Mouse (Mus musculus) lung, adult 2 months (tissue): ENCODE data around the gene Sacm1l. TPM values are rescaled to one million over a fixed set of nuclear protein-coding genes. Genes with fewer than 3 reads are reported as not detected.

Experiments
- DNase-seq: peaks from one replicate; pipeline ENCODE4 v3.0.0; 2022
- H3K4me1 ChIP-seq: fragments of 200-500 bp; 2 replicates; pipeline ENCODE4 v1.6.1; 2011; ENCODE audit warnings: low read length; ENCODE audit not compliant: control insufficient read depth, insufficient read depth
- H3K4me3 ChIP-seq: fragments of 200-500 bp; replicated peaks from 2 replicates; pipeline ENCODE3; 2011; ENCODE audit warnings: low read depth, mild to moderate bottlenecking, control low read depth, low read length; ENCODE audit errors: extremely low read depth
- CTCF ChIP-seq: fragments of 200-500 bp; IDR thresholded peaks from 2 replicates; pipeline ENCODE4 v1.5.1; 2011; ENCODE audit warnings: mild to moderate bottlenecking, low read length, control low read depth; ENCODE audit not compliant: insufficient read depth
- POLR2A ChIP-seq: fragments of 200-500 bp; IDR thresholded peaks from 2 replicates; pipeline ENCODE4 v1.6.1; 2011; ENCODE audit warnings: low read depth, mild to moderate bottlenecking, control low read depth, low read length, borderline replicate concordance; ENCODE audit errors: extremely low read depth
- WGBS: fragments of 180-500 bp; shearing (Covaris S2); methylation state at CpG from one replicate; pipeline ENCODE4 v1.1.7; 2018; 5-methylcytosine and 5-hydroxymethylcytosine counted together
- polyA plus RNA-seq: library from polyadenylated mRNA; depleted of rRNA; stranded (reverse); fragments of >200 nt; gene quantifications from 2 replicates; pipeline ENCODE4 v1.2.3, GENCODE M21; 2012

Sacm1l gene
- polyA plus RNA-seq, 1 experiment: 9.8 TPM

DNA sequence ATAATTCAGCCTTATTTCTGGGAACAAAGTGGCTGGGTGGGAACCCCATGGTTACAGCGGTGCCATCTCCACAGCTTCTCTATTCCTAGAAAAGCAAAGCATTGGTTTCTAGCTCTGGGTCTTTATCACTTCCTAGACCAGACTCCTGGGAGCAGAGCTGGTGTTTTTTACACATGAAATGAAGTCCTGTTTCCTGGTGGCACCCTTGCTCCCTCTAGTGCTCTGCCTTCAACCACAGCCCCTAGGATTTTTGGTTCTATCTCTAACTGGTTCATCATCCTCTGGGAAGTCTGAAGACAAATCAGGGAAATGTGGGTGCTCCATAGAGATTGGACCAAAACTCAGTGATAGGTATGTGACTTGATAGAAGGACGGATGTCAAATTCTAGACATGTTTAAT is 22.2 kb upstream of the Sacm1l start:
- Histone ChIP-seq H3K4me3 (no peak overlapping the region), H3K4me1 (peaks cover 22% of the 10 kb centered on the region)
- no peak for TF ChIP-seq POLR2A
- TF ChIP-seq CTCF: no peak; the same call in 1 of the 2 replicates
- DNase-seq: no peak
- WGBS: 70% methylated on average over 2 of the region's 2 CpGs

DNA sequence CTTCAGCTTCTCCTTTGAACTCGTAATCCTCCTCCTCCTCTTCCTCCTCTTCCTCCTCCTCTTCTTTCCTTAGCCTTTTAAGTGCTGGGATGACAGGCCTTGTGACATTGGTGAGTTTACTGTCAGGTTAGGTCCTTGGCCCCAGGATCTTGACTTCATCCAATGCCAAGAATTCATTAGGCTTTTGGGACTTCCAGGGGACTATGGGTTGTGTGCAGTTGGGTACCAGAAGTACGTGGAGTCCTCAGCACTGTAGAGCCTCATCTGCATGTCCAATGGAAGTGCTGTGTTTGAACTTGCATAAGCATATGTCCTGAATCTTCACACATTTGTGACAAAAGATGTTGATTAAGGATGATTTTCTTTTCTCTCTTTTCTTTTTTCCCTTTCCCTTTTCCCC is 20.6 kb upstream of the Sacm1l start:
- WGBS: 72% methylated on average over 2 of the region's 2 CpGs
- TF ChIP-seq CTCF (no peak), POLR2A (no peak)
- no peak for DNase-seq
- no peak overlapping the region for H3K4me3 ChIP-seq
- peaks cover 22% of the 10 kb centered on the region for H3K4me1 ChIP-seq

DNA sequence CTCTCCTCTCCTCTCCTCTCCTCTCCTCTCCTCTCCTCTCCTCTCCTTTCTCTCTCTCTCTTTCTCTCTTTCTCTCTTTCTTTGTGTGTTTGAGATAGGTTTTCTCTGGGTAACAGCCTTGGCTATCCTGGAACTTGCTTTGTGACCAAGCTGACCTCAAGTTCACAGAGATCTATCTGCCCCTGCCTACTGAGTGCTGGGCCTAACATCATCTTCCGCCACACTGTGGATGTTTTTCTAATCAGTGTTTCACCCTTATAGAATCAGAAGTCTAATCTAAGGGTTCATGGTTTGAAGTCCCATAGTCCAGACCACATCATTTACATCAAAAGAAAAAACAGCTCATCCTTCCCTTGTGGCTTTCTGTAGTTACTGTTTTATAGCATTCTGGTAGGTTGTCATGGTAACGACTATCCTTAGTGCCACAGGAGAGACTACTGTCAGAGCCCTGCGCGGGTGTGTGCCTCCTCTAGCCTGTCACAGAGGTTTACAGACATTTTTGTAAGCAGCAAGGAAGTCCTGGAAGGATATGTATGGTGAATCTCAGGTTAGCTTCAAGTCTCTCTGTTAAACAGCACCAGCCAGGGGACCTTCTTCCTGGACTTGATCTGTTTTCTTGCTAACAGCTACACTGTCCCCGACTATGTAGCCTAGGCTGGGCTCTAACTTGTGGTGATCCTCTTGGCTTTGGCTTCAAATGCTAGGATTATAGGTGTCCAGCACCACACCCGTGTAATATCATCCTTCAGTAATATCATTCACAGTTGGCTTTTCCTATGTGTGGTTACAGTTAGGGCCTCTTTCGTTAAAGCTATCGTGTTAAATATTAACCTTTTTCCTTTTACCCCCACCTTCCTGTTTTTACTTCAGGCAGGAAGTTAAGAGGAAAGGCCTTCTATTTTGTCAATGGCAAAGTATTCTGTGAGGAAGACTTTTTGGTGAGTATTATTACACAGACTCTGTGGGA is 19.6 kb upstream of the Sacm1l start:
- DNase-seq: no peak
- WGBS: 47% methylated on average over 8 of the region's 8 CpGs
- no peak for TF ChIP-seq POLR2A
- Histone ChIP-seq H3K4me3 (no peak overlapping the region), H3K4me1 (peaks cover 22% of the 10 kb centered on the region)

DNA sequence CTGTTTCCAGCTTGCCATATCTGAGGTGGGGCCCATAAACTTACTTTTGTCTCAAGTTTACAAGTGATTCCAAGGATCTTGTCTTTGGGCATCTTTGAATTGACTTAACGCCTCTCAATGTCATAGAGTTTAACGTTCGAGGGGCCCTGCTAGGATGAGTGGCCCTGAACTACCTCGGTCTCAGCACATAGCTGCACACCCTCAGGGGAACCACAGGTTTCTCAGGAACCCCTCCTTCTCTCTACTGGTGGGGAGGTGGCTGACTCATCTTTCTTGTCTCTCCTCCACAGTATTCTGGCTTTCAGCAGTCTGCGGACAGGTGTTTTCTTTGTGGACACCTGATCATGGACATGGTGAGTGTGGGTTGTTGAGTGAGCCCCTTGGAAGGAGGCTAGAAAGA is 18.6 kb upstream of the Sacm1l start:
- 79% methylated on average over 5 of the region's 5 CpGs for WGBS
- DNase-seq: no peak
- no peak for TF ChIP-seq CTCF
- Histone ChIP-seq H3K4me1 (peaks cover 14% of the 10 kb centered on the region), H3K4me3 (no peak overlapping the region)

DNA sequence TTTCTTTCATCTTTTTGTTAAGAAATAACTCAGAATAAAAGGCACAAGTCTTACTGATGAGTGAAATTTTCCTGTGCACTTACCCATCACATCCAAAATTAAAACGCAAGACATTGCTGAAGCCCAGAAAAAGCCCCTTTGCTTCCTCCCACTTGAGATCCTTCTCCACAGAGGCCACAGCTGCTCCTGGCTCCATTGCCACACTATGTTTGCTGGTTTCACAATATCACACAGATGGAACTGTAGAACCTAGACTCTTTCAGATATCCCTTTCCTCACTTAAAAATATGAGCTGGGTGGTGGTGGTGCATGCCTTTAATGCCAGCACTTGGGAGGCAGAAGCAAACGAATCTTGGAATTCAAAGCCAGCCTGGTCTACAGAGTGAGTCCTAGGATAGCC is 17.1 kb upstream of the Sacm1l start:
- DNase-seq: no peak
- H3K4me1 ChIP-seq: peaks cover 5% of the 10 kb centered on the region

DNA sequence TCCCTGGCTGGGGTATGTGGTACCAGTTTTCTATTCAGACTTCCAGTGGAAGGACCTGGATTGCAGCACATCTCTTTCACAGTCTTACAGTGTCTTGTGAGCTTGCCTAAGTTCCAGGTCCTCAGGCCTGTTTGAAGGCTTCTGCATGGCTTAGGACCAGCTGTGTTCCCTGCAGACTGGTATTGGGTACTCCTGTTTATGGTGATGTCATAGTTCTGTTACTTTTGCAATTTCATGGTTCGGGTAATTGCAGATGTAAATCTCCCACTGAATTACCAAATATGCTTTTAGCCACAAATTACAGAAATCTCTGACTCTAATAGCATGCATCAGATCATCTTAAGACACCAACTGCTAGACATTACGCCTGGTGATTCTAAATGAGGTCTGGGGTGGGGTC is 14.5 kb upstream of the Sacm1l start:
- DNase-seq: no peak
- TF ChIP-seq CTCF: no peak
- TF ChIP-seq POLR2A: no peak
- H3K4me1 ChIP-seq: peaks cover 1% of the 10 kb centered on the region
- no peak overlapping the region for H3K4me3 ChIP-seq
- 82% methylated on average over 2 of the region's 2 CpGs for WGBS

More for the DNA sequence above, 17.1 kb upstream of the Sacm1l start:
- H3K4me3 ChIP-seq: no peak overlapping the region
- TF ChIP-seq POLR2A: no peak
- 62% methylated on average over 2 of the region's 2 CpGs for WGBS

DNA sequence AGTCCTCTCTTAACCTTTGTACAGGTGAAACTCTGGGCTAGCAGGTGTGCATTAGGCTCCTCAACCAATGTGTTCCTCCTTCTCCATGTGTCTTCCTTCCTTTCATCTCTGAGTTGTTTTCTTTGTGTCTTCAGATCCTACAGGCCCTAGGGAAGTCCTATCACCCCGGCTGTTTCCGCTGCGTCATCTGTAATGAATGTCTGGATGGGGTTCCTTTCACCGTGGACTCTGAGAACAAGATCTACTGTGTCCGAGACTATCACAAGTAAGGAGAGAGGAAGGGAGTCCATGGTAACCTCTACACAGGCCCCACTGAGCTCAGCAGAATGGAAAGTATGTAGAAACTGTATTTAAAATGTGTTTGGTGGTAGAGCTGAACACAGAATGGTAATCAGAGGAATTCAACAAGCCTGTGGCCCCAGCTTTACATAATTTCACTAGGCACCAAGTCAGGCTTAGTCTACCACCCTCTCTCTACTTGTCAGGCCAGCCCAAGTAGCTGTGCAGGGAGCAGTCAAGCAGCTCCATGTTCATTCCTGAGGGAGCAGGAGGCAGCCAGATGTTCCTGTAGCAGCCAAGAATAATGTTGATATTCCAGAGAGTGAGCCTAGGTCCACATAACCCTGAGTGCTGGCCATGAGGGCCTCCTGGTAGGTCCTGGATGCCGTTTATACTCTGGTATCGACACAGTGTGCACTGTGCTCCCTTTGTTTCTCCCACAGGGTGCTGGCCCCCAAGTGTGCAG is 12.7 kb upstream of the Sacm1l start:
- no peak for TF ChIP-seq POLR2A
- TF ChIP-seq CTCF: no peak
- Histone ChIP-seq H3K4me1 (no peaks in the 10 kb centered on the region), H3K4me3 (no peak overlapping the region)
- DNase-seq: no peak
- WGBS: 83% methylated on average over 7 of the region's 7 CpGs

DNA sequence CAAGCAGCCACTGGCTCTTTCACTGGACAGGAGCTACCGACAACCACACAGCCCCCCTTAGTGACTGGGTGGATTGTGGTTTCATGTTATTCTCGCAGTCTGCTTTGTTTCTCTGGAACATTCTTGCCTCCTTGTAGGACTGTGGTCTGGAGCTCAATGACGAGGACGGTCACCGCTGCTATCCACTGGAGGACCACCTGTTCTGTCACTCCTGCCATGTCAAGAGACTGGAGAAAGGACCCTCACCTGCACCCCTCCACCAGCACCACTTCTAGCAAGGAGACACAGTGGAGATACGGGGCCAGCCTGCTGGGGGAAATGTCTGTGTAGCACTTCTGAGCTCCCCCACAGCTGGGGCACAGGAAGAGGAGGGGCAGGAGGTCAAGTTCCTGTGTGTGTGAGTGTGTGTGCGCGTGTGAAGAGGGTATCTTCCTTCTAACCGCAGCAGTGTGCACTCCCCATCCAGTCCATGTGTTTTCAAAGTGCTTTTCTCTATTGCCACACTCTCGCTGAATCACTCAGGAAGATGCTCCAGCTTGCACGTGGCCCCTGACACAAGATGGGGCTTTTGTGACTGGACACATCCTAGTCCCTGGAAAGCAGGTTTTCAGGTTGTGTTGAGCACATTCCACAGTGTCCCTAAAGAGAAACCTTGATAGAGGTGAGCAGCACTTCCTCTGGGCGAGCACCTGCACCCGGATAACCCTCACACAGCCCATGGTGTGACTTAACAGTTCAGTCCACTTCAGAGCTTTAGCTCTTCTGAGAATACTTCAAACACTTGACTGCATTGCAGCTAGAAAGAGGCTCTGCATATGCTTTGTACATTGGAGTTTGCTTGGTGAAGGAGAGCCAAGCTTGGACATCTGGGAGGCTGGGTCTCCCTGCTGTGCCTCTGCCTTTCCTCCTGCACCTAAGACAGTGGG is 10.3 kb upstream of the Sacm1l start:
- Histone ChIP-seq H3K4me1 (no peaks in the 10 kb centered on the region), H3K4me3 (no peak overlapping the region)
- TF ChIP-seq POLR2A (no peak), CTCF (no peak)
- no peak for DNase-seq
- WGBS: 51% methylated on average over 13 of the region's 13 CpGs

DNA sequence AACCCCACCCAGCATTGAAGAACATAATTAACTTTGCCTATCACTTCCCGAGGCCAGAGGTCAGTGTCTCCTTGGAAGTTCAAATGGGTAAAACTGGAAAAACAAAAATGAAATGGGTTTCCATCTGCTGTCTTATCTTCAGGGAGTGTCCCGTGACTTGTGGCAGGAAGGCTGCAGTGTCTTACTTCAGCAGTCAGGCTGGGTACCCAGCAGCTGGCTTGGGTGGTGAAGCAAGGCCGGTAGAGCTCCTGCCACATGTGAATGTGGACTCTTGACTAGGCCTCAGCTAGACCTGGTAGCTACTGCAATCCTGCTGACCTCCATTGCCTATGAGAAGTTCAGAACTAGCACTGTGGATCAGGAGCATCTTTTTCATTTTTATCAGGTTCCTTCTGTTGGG is 8.8 kb upstream of the Sacm1l start:
- no peak for TF ChIP-seq POLR2A
- no peak for TF ChIP-seq CTCF
- H3K4me3 ChIP-seq: no peak overlapping the region
- no peaks in the 10 kb centered on the region for H3K4me1 ChIP-seq
- DNase-seq: no peak
- WGBS: 51% methylated on average over 3 of the region's 3 CpGs

DNA sequence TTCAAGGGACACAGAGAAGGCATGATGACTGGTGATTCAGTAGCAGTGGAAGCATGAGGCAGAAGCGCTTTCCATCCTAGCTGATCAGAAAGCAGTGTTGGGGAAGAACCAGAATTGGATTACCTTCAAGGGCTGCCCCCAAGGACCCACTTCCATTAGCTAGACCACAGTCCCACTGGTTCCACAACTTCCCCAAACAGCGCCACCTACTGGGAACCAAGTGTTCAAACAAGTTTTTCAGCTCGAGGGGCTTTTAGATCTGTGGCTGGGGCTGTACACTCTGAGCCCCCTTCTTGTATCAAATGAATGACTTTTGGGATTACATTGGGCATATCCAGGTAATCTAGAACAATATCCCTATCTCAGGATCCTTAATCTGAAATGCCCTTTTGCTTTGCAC is 5.9 kb upstream of the Sacm1l start:
- 37% methylated on average over 3 of the region's 3 CpGs for WGBS
- no peak overlapping the region for H3K4me3 ChIP-seq
- peak; percentile 36 for DNase-seq
- TF ChIP-seq CTCF (peak; percentile 60), POLR2A (no peak)
- H3K4me1 ChIP-seq: no peaks in the 10 kb centered on the region; the same call in 1 of the 2 replicates
